Mouse (Mus musculus) kidney, postnatal 14 days (tissue): ENCODE data around the gene Ppfibp1.

ENCODE experiments used
- DNase-seq: peaks from one replicate; pipeline ENCODE4 v3.0.0; 2022; ENCODE audit warnings: mixed read lengths

The Ppfibp1 gene

GRCm38 (mm10) chr6:147052440-147052839 lies 164.2 kb downstream of the Ppfibp1 start:
- DNase-seq: no peak

- DNase-seq: no peak
Measured at GRCm38 (mm10) chr6:147053785-147054646, 165.7 kb downstream of the Ppfibp1 start.

DNA sequence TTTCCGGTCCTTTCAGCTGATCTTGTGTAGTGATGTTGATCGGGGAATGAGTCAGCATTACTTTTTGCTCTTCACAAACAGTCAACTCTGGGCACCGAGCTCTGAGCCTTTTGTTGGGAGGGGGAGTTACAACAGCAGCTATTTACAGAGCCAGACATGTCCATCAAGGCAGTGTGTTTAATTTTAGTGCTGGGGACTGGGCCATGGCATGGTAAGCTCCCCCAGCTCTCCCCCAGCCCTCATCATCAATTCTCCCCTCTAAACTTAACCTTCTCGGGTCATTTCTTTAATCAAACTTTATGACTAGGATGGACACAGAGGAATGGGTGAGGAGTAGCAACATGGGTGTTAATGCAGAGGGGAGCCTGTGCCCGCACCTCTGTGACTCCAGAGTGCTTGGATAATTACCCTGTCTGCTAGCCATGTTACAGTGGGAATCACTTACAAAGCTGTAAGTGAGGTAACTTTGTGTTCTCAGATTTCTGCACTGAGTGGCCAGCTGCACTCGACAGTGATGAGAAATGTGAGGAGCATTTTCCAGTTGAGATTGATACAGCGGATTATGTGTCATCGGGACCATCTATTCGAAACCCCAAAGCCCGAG lies 167.2 kb downstream of the Ppfibp1 start:
- DNase-seq: no peak

GRCm38 (mm10) chr6:147059326-147059725 lies 171.0 kb downstream of the Ppfibp1 start:
- DNase-seq: peak; percentile 30

- DNase-seq: no peak
Measured at GRCm38 (mm10) chr6:147061630-147062029, 173.3 kb downstream of the Ppfibp1 start.

DNA sequence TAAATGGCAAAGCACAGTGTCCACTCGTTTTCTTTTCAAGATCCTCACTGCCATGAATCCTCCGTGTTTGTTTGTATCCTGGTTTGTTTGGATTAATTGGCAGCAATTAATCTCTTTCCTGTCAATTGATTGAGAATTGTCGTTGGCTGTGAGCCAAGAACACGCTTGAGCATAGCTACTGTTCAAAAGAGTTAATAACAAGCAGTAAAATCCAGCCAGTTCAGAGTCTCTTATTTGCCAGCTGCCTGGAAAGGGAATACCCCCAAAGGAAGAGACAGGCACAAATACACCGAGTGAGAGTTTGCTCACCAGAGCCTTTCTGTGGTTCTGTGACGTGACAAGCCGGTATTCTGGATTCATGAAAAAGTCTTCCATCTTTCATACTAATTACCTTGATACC lies 173.7 kb downstream of the Ppfibp1 start:
- no peak for DNase-seq

DNA sequence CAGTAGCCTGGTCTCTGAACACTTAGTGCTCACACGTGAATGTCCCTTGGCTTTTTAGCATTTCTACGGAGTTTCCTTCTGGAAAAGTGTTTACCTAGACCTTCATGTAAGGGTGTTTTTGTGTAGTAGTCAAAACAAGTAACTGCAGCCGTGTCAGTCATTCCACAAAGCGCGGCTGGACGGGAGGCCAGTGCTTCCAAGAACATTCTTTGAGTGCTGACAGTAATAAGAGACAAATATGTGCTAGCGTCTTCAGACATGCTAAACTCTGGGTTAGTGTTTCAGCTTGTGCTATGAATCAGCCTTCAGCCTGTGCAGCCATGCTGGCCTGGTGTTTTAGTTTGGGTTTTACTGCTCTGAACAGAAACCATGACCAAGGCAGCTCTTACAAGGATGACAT lies 174.4 kb downstream of the Ppfibp1 start:
- DNase-seq: no peak

GRCm38 (mm10) chr6:147064226-147064943 lies 176.1 kb downstream of the Ppfibp1 start:
- DNase-seq: no peak

DNA sequence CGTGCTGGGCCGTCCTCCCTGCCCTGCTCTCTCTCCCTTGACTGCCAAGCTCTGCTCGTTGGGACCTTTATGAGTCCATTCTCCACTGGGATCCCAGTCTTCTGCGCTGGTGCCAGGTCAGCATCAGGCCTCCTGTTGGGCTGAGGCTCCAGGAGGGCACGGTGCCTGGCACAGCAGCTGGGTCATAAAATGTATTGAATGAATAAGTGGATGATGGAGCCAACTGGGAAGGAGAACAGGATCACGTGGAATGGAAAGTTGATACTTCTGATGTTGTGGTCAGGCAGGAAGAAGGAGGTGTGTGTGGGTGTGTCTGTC lies 176.6 kb downstream of the Ppfibp1 start:
- DNase-seq: peak; percentile 38

- DNase-seq: no peak
Measured at GRCm38 (mm10) chr6:147075808-147076387, 187.6 kb downstream of the Ppfibp1 start.

GRCm38 (mm10) chr6:147076878-147077277 lies 188.6 kb downstream of the Ppfibp1 start:
- DNase-seq: no peak

DNA sequence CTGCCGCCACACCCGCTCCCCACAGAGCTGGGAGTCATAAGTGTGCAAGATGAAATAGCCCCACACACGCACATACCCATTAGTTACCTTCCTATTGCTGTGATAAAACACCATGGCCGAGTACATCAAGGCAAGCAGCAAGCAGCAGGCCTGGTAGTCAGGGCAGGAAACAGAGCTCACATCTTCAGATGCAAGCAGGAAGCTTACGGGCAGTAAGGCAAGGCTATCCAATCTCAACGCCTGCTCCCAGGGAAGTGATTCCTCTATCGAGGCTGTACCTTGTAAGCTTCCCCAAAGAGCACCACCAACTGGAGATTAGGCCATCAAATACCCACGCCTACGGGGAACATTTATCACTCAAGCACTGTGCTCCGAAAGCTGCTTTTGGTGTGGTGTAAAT lies 191.6 kb downstream of the Ppfibp1 start:
- DNase-seq: no peak
